Mouse (Mus musculus) kidney, postnatal 36 days (tissue): ENCODE measurements around the gene Dexi.
A peak's percentile ranks its signal among the peaks of the same experiment; 100 is the strongest.

Experiments
- DNase-seq, 2 experiments: peaks; one replicate each; pipeline ENCODE4 v3.0.0; 2021 to 2022; ENCODE audit warnings: mixed read lengths in 2 of 2

The Dexi gene

GRCm38 (mm10) chr16:10540763-10541597 lies 1.9 kb downstream of the Dexi start:
- DNase-seq: no peak

GRCm38 (mm10) chr16:10536961-10537360 lies 5.9 kb downstream of the Dexi start:
- no peak for DNase-seq

- no peak for DNase-seq
Measured at GRCm38 (mm10) chr16:10536323-10536722, 6.5 kb downstream of the Dexi start.

- peak in 1 of 2 experiments; percentile 22 for DNase-seq
Measured at GRCm38 (mm10) chr16:10534567-10534966, 8.3 kb downstream of the Dexi start.

GRCm38 (mm10) chr16:10533781-10534180 lies 9.1 kb downstream of the Dexi start:
- no peak for DNase-seq

GRCm38 (mm10) chr16:10530179-10530578 lies 12.7 kb downstream of the Dexi start:
- no peak for DNase-seq

GRCm38 (mm10) chr16:10528382-10528781 lies 14.5 kb downstream of the Dexi start:
- DNase-seq: no peak

- DNase-seq: no peak
Measured at GRCm38 (mm10) chr16:10527046-10527644, 15.7 kb downstream of the Dexi start.

GRCm38 (mm10) chr16:10525610-10525980 lies 17.3 kb downstream of the Dexi start:
- DNase-seq: peak in 1 of 2 experiments; percentile 24

- DNase-seq: no peak
Measured at GRCm38 (mm10) chr16:10524866-10525609, 17.8 kb downstream of the Dexi start.

- no peak for DNase-seq
Measured at GRCm38 (mm10) chr16:10523650-10524049, 19.2 kb downstream of the Dexi start.

GRCm38 (mm10) chr16:10522811-10523210 lies 20.0 kb downstream of the Dexi start:
- peak; percentile 72 to 89 for DNase-seq

GRCm38 (mm10) chr16:10520908-10521614 lies 21.8 kb downstream of the Dexi start:
- peak; percentile 72 to 90 for DNase-seq

GRCm38 (mm10) chr16:10518030-10518429 lies 24.8 kb downstream of the Dexi start:
- DNase-seq: peak in 1 of 2 experiments; percentile 70

- no peak for DNase-seq
Measured at GRCm38 (mm10) chr16:10515953-10516572, 26.8 kb downstream of the Dexi start.

- DNase-seq: no peak
Measured at GRCm38 (mm10) chr16:10511134-10511520, 31.7 kb downstream of the Dexi start.

- DNase-seq: no peak
Measured at GRCm38 (mm10) chr16:10510477-10511133, 32.2 kb downstream of the Dexi start.

- no peak for DNase-seq
Measured at GRCm38 (mm10) chr16:10508691-10509090, 34.2 kb downstream of the Dexi start.

- no peak for DNase-seq
Measured at GRCm38 (mm10) chr16:10507445-10507844, 35.4 kb downstream of the Dexi start.

- no peak for DNase-seq
Measured at GRCm38 (mm10) chr16:10503058-10503457, 39.8 kb downstream of the Dexi start.

- peak; percentile 26 to 80 for DNase-seq
Measured at GRCm38 (mm10) chr16:10501865-10502264, 41.0 kb downstream of the Dexi start.

GRCm38 (mm10) chr16:10499122-10499521 lies 43.7 kb downstream of the Dexi start:
- no peak for DNase-seq
